Mouse (Mus musculus) gastrocnemius, postnatal 4 days (tissue): ENCODE data around the gene Dspp. TPM values are rescaled to one million over a fixed set of nuclear protein-coding genes. Genes with fewer than 3 reads are reported as not detected.
A peak's percentile ranks its signal among the peaks of the same experiment; 100 is the strongest.

Source experiments
- DNase-seq, 2 experiments: peaks; one replicate each; pipeline ENCODE4 v3.0.0; 2021 to 2022; ENCODE audit warnings: low spot score in 2 of 2, mixed read lengths in 2 of 2
- total RNA-seq, 2 experiments: library from RNA; stranded (reverse); gene quantifications; 2 replicates each; pipeline ENCODE4 v1.2.3; 2021

Gene Dspp
- total RNA-seq, 2 experiments from 2014 or later, result not detected

DNA sequence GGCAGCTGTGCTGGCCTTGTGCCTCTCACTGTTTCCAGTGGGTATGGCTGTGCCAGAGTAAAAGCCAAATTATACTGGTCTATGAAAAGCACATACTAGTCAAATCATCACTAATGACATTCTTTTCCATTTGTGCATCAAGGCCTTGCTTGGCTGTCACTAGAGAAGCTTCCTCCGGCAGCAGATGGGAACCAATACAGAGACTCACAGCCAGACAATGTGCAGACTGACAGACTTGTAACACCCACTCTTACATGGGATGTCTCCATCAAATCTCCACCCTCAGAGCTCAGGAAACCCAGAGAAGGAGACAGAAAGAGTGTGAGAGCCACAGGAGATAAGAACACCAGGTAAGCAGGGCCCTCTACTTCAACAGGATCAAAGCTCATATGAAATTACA lies 24.6 kb downstream of the Dspp start:
- DNase-seq, result peak in 1 of 2 experiments; percentile 37

- no peak for DNase-seq
Measured at GRCm38 (mm10) chr5:104201153-104201950, 30.8 kb downstream of the Dspp start.

GRCm38 (mm10) chr5:104202351-104202750 lies 31.8 kb downstream of the Dspp start, which contains the start of gene Dmp1:
TSS of gene Dmp1 (plus strand) at chr5:104202613.
- DNase-seq, result no peak

- DNase-seq, result no peak
Measured at GRCm38 (mm10) chr5:104212531-104212930, 42.0 kb downstream of the Dspp start.

- no peak for DNase-seq
Measured at GRCm38 (mm10) chr5:104218926-104219325, 48.4 kb downstream of the Dspp start.

DNA sequence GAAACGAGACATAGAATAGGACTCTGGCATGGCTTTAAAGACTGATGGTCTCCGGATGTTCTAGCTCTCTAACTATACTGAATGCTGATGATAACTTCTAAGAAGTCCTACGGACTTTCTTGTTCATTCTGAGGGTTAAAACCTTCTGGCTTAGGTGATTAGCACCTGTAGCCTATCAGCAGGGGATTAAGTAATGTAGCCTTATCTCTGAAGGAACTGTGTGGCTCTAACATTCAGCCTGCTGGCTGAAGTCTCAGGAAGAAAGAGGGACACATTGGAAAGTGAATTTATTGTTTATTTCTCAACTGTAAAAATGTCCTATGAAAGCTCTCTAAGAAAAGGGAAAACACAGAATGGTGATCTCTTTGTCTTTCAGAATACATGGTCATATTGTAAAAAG lies 53.8 kb downstream of the Dspp start:
- DNase-seq, result no peak

- DNase-seq, result no peak
Measured at GRCm38 (mm10) chr5:104224750-104225149, 54.2 kb downstream of the Dspp start.

GRCm38 (mm10) chr5:104228497-104228896 lies 58.0 kb downstream of the Dspp start:
- no peak for DNase-seq

Other genes starting within 250 kb of the Dspp start
- gene Hsd17b13, start 193.3 kb upstream of the Dspp start, total RNA-seq, result under 1 TPM in 1 of 2 experiments, not detected in 1; 0.88 TPM
- 10 to 100 TPM; 22.7 to 25.9 TPM for gene Hsd17b11, start 148.8 kb upstream of the Dspp start, total RNA-seq
- gene Nudt9, start 124.4 kb upstream of the Dspp start, total RNA-seq, result 10 to 100 TPM; 38.9 to 39.9 TPM
- not detected for gene Gm17660, start 93.1 kb upstream of the Dspp start, total RNA-seq
- gene Sparcl1, start 57.0 kb upstream of the Dspp start, total RNA-seq, result 100 to 1,000 TPM; 226 to 268 TPM
- 1 to 10 TPM; 2.0 TPM for gene Dmp1, start 31.9 kb downstream of the Dspp start, total RNA-seq
- gene Ibsp, start 128.5 kb downstream of the Dspp start, total RNA-seq, result not detected
- not detected for gene Mepe, start 154.6 kb downstream of the Dspp start, total RNA-seq